Mouse (Mus musculus): ENCODE measurements around the gene Shroom3. TPM values are rescaled to one million over a fixed set of nuclear protein-coding genes. Genes with fewer than 3 reads are reported as not detected.

Gene Shroom3
- polyA plus RNA-seq, 1 experiment from 2014 or later = 5.1 TPM

DNA sequence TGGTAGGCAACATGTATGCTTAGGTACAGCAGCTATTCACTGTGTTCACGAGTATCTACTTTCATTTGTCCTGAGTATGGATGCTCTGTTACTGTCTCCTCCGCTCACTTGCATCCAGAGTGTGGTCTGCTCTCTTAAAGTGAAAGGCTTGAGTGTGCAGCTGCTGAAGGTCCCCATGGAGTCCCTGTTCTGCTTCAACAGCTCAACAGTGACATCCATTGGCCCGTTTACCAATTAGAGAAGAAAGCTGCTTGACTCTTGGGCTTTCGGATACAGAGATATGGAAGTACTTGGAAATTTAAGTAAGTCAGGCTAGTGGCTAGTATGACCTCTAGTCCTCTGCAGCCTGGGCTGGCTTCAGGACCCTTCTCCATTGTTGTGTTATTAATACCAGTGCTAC lies 188.9 kb downstream of the Shroom3 start:
- ATAC-seq (ENCODE audit: insufficient read depth, low FRiP score, low TSS enrichment) (no peak), DNase-seq (ENCODE audit: low spot score) (no peak)
- Histone ChIP-seq H3K27ac (ENCODE audit: low read depth, low read length) (no peak overlapping the region), H3K4me2 (ENCODE audit: low read depth) (no peak overlapping the region), H3K4me1 (ENCODE audit: control insufficient read depth, insufficient read depth, low read length) (no peaks in the 10 kb centered on the region), H3K9me3 (ENCODE audit: control insufficient read depth, low read length) (no peaks in the 10 kb centered on the region), H3K9ac (ENCODE audit: low read length) (no peak overlapping the region), H3K4me3 (ENCODE audit: low read depth, low read length) (no peak overlapping the region), H3K36me3 (ENCODE audit: control insufficient read depth, insufficient read depth, low read length) (no peaks in the 10 kb centered on the region), H3K27me3 (ENCODE audit: control insufficient read depth, insufficient read depth, low read length) (no peaks in the 10 kb centered on the region)
- WGBS = 81% methylated on average over 4 of the region's 4 CpGs

DNA sequence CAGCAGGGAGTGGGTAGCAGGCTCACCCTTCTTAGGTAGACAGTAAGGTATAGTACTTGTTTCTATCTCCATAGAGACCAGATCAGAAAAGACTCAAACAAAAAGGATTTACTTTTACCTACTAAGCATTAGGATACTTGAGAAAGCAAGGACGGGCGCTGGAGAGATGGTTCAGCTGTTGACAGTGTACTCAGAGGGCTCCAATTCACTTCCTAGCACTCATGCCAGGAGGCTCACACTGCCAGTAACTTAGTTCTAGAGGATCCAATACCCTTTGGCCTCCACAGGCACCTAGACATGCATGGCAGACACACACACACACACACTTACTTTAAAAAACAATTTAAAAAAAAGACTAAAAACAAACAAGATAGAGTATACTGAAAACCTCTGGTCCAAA lies 189.8 kb downstream of the Shroom3 start:
- ATAC-seq (ENCODE audit: insufficient read depth, low FRiP score, low TSS enrichment) = no peak
- no peak overlapping the region for H3K27ac ChIP-seq (ENCODE audit: low read depth, low read length)
- H3K4me1 ChIP-seq (ENCODE audit: control insufficient read depth, insufficient read depth, low read length) = no peaks in the 10 kb centered on the region
- no peak for DNase-seq (ENCODE audit: low spot score)
- no peaks in the 10 kb centered on the region for H3K27me3 ChIP-seq (ENCODE audit: control insufficient read depth, insufficient read depth, low read length)
- H3K9me3 ChIP-seq (ENCODE audit: control insufficient read depth, low read length) = no peaks in the 10 kb centered on the region
- WGBS = 85% methylated on average over 2 of the region's 2 CpGs
- H3K9ac ChIP-seq (ENCODE audit: low read length) = no peak overlapping the region
- no peak overlapping the region for H3K4me3 ChIP-seq (ENCODE audit: low read depth, low read length)
- H3K4me2 ChIP-seq (ENCODE audit: low read depth) = no peak overlapping the region
- no peaks in the 10 kb centered on the region for H3K36me3 ChIP-seq (ENCODE audit: control insufficient read depth, insufficient read depth, low read length)

DNA sequence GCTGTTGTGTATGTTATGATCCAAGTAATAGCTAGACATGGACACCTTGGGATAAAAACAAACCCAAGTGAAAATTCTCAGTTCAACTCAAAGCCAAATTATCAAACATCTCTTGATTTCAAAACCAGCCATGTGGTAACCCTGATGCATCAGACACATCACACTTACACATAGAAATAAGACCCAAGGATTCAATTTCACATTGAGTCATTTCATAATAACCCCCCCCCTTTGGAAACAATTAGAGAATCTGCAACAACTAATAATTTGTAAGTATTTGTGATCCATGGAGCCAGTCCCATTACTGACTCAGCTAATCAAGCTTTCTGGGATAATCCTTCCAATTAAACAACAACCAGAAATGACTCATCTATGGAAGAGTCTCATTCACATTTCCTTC lies 190.3 kb downstream of the Shroom3 start:
- no peaks in the 10 kb centered on the region for H3K27me3 ChIP-seq (ENCODE audit: control insufficient read depth, insufficient read depth, low read length)
- no peak overlapping the region for H3K4me3 ChIP-seq (ENCODE audit: low read depth, low read length)
- no peaks in the 10 kb centered on the region for H3K36me3 ChIP-seq (ENCODE audit: control insufficient read depth, insufficient read depth, low read length)
- no peak overlapping the region for H3K27ac ChIP-seq (ENCODE audit: low read depth, low read length)
- DNase-seq (ENCODE audit: low spot score) = no peak
- no peaks in the 10 kb centered on the region for H3K4me1 ChIP-seq (ENCODE audit: control insufficient read depth, insufficient read depth, low read length)
- no peak overlapping the region for H3K4me2 ChIP-seq (ENCODE audit: low read depth)
- no peak overlapping the region for H3K9ac ChIP-seq (ENCODE audit: low read length)
- no peaks in the 10 kb centered on the region for H3K9me3 ChIP-seq (ENCODE audit: control insufficient read depth, low read length)
- ATAC-seq (ENCODE audit: insufficient read depth, low FRiP score, low TSS enrichment) = no peak

DNA sequence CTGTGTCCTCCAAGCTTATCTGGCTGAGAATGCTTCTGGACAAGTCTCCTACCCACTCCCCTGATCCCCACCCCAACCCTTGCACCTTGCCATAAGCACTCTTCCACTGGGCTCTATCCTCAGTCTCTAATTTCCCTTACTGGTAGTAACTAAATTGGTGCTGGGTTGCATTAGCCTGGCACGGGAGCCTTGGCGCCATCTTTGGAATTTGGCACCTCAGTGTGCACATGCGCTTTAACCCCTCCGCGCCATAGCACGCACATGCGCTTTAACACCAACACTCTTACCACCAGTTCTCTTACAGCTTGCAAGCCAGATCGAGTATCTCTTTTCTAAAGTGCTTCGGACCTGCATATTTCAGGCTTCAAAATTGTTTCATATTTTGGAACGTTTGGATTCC lies 192.6 kb downstream of the Shroom3 start:
- H3K4me1 ChIP-seq (ENCODE audit: control insufficient read depth, insufficient read depth, low read length) = no peaks in the 10 kb centered on the region
- H3K4me2 ChIP-seq (ENCODE audit: low read depth) = no peak overlapping the region
- ATAC-seq (ENCODE audit: insufficient read depth, low FRiP score, low TSS enrichment) (no peak), DNase-seq (ENCODE audit: low spot score) (no peak)
- no peak overlapping the region for H3K4me3 ChIP-seq (ENCODE audit: low read depth, low read length)
- no peak overlapping the region for H3K9ac ChIP-seq (ENCODE audit: low read length)
- 97% methylated on average over 10 of the region's 10 CpGs for WGBS
- no peaks in the 10 kb centered on the region for H3K9me3 ChIP-seq (ENCODE audit: control insufficient read depth, low read length)
- H3K27me3 ChIP-seq (ENCODE audit: control insufficient read depth, insufficient read depth, low read length) = no peaks in the 10 kb centered on the region
- H3K36me3 ChIP-seq (ENCODE audit: control insufficient read depth, insufficient read depth, low read length) = no peaks in the 10 kb centered on the region
- H3K27ac ChIP-seq (ENCODE audit: low read depth, low read length) = no peak overlapping the region

DNA sequence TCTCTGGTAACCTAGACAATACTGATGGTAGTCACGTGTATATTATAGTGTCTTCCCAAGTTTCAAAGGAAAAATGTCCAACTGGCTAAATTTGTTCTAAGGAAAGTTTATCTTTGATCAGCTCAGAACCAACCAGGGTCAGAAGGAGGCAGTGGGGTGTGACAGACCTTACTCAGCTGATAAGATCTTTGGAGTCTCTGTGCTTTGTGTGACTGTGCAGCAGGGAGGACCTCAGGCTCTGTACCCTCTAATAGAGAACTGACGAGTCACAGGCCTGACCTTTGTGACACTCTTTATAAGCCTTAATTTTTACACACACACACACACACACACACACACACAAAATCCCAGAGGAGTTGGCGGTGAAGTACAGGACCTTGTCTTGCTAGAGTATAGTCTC lies 193.9 kb downstream of the Shroom3 start:
- Histone ChIP-seq H3K9me3 (ENCODE audit: control insufficient read depth, low read length) (no peaks in the 10 kb centered on the region), H3K27me3 (ENCODE audit: control insufficient read depth, insufficient read depth, low read length) (no peaks in the 10 kb centered on the region), H3K4me3 (ENCODE audit: low read depth, low read length) (no peak overlapping the region), H3K36me3 (ENCODE audit: control insufficient read depth, insufficient read depth, low read length) (no peaks in the 10 kb centered on the region), H3K4me2 (ENCODE audit: low read depth) (no peak overlapping the region), H3K4me1 (ENCODE audit: control insufficient read depth, insufficient read depth, low read length) (no peaks in the 10 kb centered on the region), H3K27ac (ENCODE audit: low read depth, low read length) (no peak overlapping the region), H3K9ac (ENCODE audit: low read length) (no peak overlapping the region)
- WGBS = 84% methylated on average over 3 of the region's 3 CpGs
- no peak for DNase-seq (ENCODE audit: low spot score)
- ATAC-seq (ENCODE audit: insufficient read depth, low FRiP score, low TSS enrichment) = no peak

DNA sequence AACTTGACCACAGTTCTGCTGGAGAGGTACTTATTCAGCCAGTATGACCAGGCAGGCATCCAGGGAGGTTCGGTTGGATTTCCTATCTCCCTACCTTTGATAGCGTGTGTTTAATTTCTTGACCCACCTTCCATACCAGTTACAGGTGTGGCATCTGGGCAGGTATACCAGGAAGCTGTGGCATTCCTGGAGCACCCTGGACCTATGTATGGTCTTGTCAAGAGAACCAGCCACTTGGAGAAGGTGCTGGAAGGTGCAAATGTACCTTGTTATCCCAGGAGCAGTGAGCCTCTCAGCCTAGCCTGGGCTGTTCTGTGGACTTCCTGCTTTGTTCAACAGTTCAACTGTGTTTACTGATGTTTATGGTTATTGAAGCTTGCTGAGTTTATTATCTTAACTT lies 197.2 kb downstream of the Shroom3 start:
- DNase-seq (ENCODE audit: low spot score) = no peak
- no peak for ATAC-seq (ENCODE audit: insufficient read depth, low FRiP score, low TSS enrichment)
- H3K27me3 ChIP-seq (ENCODE audit: control insufficient read depth, insufficient read depth, low read length) = no peaks in the 10 kb centered on the region
- H3K9ac ChIP-seq (ENCODE audit: low read length) = no peak overlapping the region
- WGBS = 97% methylated on average over 2 of the region's 2 CpGs
- H3K36me3 ChIP-seq (ENCODE audit: control insufficient read depth, insufficient read depth, low read length) = no peaks in the 10 kb centered on the region
- no peak overlapping the region for H3K4me3 ChIP-seq (ENCODE audit: low read depth, low read length)
- H3K9me3 ChIP-seq (ENCODE audit: control insufficient read depth, low read length) = no peaks in the 10 kb centered on the region
- H3K27ac ChIP-seq (ENCODE audit: low read depth, low read length) = no peak overlapping the region
- no peak overlapping the region for H3K4me2 ChIP-seq (ENCODE audit: low read depth)
- H3K4me1 ChIP-seq (ENCODE audit: control insufficient read depth, insufficient read depth, low read length) = peaks cover 4% of the 10 kb centered on the region; the same call in 1 of the 2 replicates

DNA sequence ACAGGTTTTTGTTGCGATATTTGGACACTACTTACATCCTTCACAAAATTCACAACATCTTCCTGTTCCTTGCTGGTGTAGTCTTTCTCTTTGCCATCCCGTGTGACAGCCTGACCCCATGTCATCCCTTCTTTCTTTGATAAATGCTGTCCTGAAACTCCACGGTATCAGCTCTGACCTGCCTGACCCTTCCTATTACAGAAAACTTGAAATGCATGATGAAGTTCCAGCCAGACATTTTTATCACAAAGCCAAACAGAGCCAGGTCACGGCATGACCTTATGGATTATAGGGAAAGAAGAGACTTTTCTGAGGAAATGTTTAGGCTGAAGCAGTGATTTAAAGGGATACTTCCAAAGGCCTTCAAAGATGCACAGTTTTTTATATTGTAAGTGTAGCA lies 197.7 kb downstream of the Shroom3 start:
- no peaks in the 10 kb centered on the region for H3K9me3 ChIP-seq (ENCODE audit: control insufficient read depth, low read length)
- H3K4me2 ChIP-seq (ENCODE audit: low read depth) = no peak overlapping the region
- WGBS = 57% methylated on average over 4 of the region's 4 CpGs

DNA sequence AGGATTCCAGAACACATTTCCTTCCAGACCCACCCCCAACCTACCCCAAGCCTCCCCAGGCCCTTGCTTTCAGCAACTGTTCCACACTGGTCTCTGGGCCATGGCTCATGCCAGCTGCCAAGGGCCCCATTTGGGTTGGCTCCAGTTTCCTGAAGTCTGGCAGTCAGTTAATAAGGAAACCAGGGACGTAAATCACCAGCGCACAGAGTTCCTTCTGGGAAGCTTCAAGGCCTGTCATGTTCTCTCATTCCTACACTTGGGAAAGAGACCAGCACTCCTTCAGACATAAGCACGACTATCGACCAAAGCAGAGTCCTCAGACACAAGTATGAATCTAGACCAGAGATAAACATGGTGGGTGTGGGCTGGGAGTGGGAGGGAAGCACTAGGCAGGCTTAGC lies 202.9 kb downstream of the Shroom3 start:
- 78% methylated on average over 4 of the region's 4 CpGs for WGBS
- Histone ChIP-seq H3K4me1 (ENCODE audit: control insufficient read depth, insufficient read depth, low read length) (peaks cover 4% of the 10 kb centered on the region; the same call in 1 of the 2 replicates), H3K9ac (ENCODE audit: low read length) (no peak overlapping the region), H3K36me3 (ENCODE audit: control insufficient read depth, insufficient read depth, low read length) (no peaks in the 10 kb centered on the region), H3K4me2 (ENCODE audit: low read depth) (no peak overlapping the region), H3K4me3 (ENCODE audit: low read depth, low read length) (no peak overlapping the region), H3K27me3 (ENCODE audit: control insufficient read depth, insufficient read depth, low read length) (no peaks in the 10 kb centered on the region), H3K27ac (ENCODE audit: low read depth, low read length) (no peak overlapping the region), H3K9me3 (ENCODE audit: control insufficient read depth, low read length) (no peaks in the 10 kb centered on the region)
- no peak for ATAC-seq (ENCODE audit: insufficient read depth, low FRiP score, low TSS enrichment)
- no peak for DNase-seq (ENCODE audit: low spot score)

More for the DNA sequence above, 197.7 kb downstream of the Shroom3 start:
- Histone ChIP-seq H3K27me3 (ENCODE audit: control insufficient read depth, insufficient read depth, low read length) (no peaks in the 10 kb centered on the region), H3K36me3 (ENCODE audit: control insufficient read depth, insufficient read depth, low read length) (no peaks in the 10 kb centered on the region), H3K27ac (ENCODE audit: low read depth, low read length) (no peak overlapping the region), H3K4me3 (ENCODE audit: low read depth, low read length) (no peak overlapping the region), H3K4me1 (ENCODE audit: control insufficient read depth, insufficient read depth, low read length) (peaks cover 4% of the 10 kb centered on the region; the same call in 1 of the 2 replicates), H3K9ac (ENCODE audit: low read length) (no peak overlapping the region)
- DNase-seq (ENCODE audit: low spot score) (no peak), ATAC-seq (ENCODE audit: insufficient read depth, low FRiP score, low TSS enrichment) (no peak)

DNA sequence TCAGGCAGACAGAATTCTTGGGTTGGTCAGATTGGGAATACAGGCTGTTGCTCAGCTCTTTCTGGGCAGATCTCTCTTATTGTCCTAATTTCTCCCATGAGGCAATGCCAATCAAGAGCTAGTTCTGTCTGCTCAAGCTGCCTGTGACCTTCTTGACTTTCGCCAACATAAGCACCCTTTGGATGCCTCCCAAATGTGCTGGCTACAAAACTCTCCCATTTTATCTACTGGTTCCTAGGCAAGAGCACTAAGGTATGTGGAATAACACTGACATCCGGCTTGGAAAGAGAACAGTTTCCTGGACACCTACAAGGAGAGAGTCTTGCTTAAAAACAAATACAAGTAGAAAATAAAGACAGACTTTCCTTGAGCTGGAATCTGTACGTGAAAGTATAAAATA lies 204.3 kb downstream of the Shroom3 start:
- Histone ChIP-seq H3K27ac (ENCODE audit: low read depth, low read length) (no peak overlapping the region), H3K9me3 (ENCODE audit: control insufficient read depth, low read length) (no peaks in the 10 kb centered on the region), H3K4me1 (ENCODE audit: control insufficient read depth, insufficient read depth, low read length) (peaks cover 4% of the 10 kb centered on the region; the same call in 1 of the 2 replicates), H3K9ac (ENCODE audit: low read length) (no peak overlapping the region), H3K4me3 (ENCODE audit: low read depth, low read length) (no peak overlapping the region), H3K27me3 (ENCODE audit: control insufficient read depth, insufficient read depth, low read length) (no peaks in the 10 kb centered on the region), H3K4me2 (ENCODE audit: low read depth) (no peak overlapping the region), H3K36me3 (ENCODE audit: control insufficient read depth, insufficient read depth, low read length) (no peaks in the 10 kb centered on the region)
- ATAC-seq (ENCODE audit: insufficient read depth, low FRiP score, low TSS enrichment) (no peak), DNase-seq (ENCODE audit: low spot score) (no peak)
- WGBS = 72% methylated on average over 3 of the region's 3 CpGs
